Mouse (Mus musculus) thymus, postnatal 10 days (tissue): ENCODE data around the gene Acer2.

Experiments used
- DNase-seq, 2 experiments: peaks; one replicate each; pipeline ENCODE4 v3.0.0; 2021; ENCODE audit warnings: low spot score in 2 of 2

Gene Acer2

GRCm38 (mm10) chr4:86886160-86886878 lies 12.1 kb downstream of the Acer2 start:
- DNase-seq, result peak; percentile 16 to 32

GRCm38 (mm10) chr4:86887879-86888278 lies 13.7 kb downstream of the Acer2 start:
- DNase-seq, result peak; percentile 11 to 22

GRCm38 (mm10) chr4:86897411-86897810 lies 23.2 kb downstream of the Acer2 start:
- DNase-seq, result no peak

GRCm38 (mm10) chr4:86898791-86899474 lies 24.7 kb downstream of the Acer2 start:
- DNase-seq, result no peak

- DNase-seq, result no peak
Measured at GRCm38 (mm10) chr4:86902351-86902750, 28.2 kb downstream of the Acer2 start.

- no peak for DNase-seq
Measured at GRCm38 (mm10) chr4:86904969-86905368, 30.8 kb downstream of the Acer2 start.

- DNase-seq, result no peak
Measured at GRCm38 (mm10) chr4:86905869-86906268, 31.7 kb downstream of the Acer2 start.

- DNase-seq, result no peak
Measured at GRCm38 (mm10) chr4:86911576-86912341, 37.6 kb downstream of the Acer2 start.

GRCm38 (mm10) chr4:86912757-86913156 lies 38.6 kb downstream of the Acer2 start:
- DNase-seq, result no peak

- no peak for DNase-seq
Measured at GRCm38 (mm10) chr4:86916062-86916461, 41.9 kb downstream of the Acer2 start.

- no peak for DNase-seq
Measured at GRCm38 (mm10) chr4:86923476-86924055, 49.4 kb downstream of the Acer2 start.

- peak; percentile 37 to 72 for DNase-seq
Measured at GRCm38 (mm10) chr4:86924804-86925458, 50.7 kb downstream of the Acer2 start.

GRCm38 (mm10) chr4:86926997-86927396 lies 52.8 kb downstream of the Acer2 start:
- DNase-seq, result no peak

- DNase-seq, result no peak
Measured at GRCm38 (mm10) chr4:86930101-86930635, 56.0 kb downstream of the Acer2 start.

- no peak for DNase-seq
Measured at GRCm38 (mm10) chr4:86930636-86931456, 56.6 kb downstream of the Acer2 start.

- peak in 1 of 2 experiments; percentile 12 for DNase-seq
Measured at GRCm38 (mm10) chr4:86933026-86933425, 58.8 kb downstream of the Acer2 start.

- DNase-seq, result no peak
Measured at GRCm38 (mm10) chr4:86936217-86936616, 62.0 kb downstream of the Acer2 start.

GRCm38 (mm10) chr4:86936706-86937105 lies 62.5 kb downstream of the Acer2 start:
- DNase-seq, result no peak

- no peak for DNase-seq
Measured at GRCm38 (mm10) chr4:86942656-86943055, 68.5 kb downstream of the Acer2 start.

- DNase-seq, result no peak
Measured at GRCm38 (mm10) chr4:86943296-86943695, 69.1 kb downstream of the Acer2 start.
